Mouse (Mus musculus): Measurements from ENCODE around the gene Atxn7l3.

Atxn7l3 gene

DNA sequence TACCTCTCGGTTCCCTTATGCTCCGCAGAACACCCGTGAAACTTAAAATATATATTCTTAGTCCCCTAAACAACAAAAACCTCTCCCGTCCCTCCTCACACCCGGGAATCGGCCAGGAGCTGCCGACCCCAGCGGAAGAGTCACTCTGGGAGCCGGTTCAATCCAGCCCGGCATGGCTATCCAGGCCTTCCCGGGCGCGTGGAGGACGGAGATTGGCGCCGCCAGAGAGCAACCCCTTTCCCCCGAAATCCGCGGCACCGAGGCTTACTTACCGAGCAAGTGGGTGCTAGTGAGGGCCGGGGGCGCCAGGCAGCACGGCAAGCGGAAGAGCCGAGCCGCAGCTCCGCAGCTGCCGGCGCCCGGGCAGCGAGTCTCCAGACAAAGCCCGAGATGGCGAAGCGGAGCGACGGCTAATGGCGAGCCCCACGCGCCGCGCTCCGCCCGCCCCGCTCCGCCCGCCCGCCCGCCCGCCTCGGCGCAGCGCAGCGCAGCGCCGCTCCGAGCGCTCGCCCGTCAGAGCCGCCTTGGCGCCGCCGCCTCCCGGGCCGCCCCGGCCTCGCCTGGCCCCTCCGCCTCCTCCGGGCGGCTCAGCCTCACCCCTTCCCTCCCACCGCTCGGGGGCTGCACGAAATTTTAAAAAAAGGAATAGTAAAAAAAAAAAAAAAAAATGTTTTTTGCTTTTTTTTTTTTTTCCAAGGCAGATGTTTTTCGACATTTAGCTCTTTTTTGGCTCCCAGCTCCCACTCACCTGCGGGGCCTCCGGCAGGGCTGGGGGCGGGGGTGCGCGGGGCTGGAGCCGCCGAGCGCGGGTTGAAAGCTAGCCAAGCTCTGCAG lies 22.4 kb upstream of the Atxn7l3 start:
- peak; percentile 57 for DNase-seq (ENCODE audit: low spot score)

- peak; percentile 53 for DNase-seq (ENCODE audit: low spot score)
Measured at GRCm38 (mm10) chr11:102317901-102318575, 21.6 kb upstream of the Atxn7l3 start.

- no peak for DNase-seq (ENCODE audit: low spot score)
Measured at GRCm38 (mm10) chr11:102317298-102317900, 21.0 kb upstream of the Atxn7l3 start.

DNA sequence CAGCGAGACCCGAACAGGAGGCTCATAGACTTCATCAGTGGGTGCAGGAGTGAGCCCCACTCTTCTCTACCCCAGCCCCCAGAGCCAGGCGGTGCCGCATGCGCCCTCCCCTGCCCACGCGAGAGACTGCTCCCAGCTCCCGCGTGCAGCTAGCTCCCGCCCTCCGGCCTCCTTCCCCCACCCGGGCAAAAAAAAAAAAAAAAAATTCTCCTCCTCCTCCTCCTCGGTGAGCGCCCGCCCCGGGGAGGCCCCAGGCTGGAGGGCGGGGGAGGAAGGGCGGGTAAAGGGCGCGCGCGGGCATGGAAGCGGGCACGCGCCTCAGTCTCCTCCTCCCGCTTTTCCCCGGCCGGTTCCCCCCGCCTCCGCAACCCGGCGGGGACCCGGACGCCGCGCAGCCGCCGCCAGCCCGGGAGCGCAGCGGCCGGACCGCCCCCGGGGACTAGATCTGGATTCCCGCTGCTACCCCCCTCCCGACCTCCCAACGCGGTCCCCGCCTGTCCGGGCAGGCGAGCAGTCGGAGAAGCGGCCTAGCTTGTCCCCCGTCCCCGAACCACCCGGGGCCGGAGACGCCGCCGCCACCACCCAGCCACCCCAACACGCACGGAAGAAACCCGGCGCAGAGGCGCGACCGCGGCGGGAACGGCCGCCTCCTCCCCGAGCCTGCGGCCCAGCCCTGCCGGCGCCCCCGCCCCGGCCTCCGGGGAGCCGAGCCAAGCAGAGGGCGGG lies 20.3 kb upstream of the Atxn7l3 start:
- DNase-seq (ENCODE audit: low spot score), result peak; percentile 93

DNA sequence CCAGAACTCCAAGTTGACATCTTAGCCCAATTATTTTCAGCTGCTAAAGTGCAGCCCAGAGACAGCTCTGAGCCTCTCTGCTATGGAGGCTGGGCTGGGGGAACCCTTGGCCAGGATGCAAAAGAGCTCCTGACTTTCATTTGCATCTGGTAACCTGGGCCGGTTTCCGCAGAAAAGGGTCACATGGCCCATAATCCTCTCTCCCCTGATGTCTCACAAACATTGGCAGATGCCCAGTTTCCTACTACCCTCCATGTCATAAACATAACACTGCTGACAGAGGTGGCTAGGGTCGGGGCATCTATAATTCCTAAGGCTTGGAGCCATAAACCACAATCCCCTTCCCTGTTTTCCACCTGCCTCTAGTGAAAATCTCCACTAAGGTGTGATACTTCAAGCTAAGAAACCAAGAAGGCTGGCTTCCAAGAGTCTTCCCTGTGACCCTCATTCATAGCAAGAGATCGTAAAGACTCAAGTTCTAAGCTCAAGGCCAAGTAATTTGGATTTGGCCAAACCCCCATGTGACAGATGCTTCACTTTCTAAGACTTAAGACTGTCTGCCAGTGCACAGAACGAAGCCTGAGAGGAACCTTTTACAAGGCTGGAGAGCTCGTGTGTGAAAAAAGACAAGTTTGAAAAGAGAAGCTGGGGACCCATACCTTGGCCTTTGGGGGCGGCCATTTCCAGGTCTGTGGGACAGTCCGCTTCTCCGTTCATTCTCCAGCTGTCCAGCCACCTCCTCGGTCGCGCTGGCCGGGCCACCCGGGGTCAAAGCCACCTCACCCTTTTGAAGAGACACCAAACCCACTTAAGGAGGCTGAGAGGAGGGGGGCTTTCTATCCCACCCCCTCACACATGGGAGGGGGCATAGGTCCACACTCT lies 19.5 kb upstream of the Atxn7l3 start:
- DNase-seq (ENCODE audit: low spot score), result no peak

DNA sequence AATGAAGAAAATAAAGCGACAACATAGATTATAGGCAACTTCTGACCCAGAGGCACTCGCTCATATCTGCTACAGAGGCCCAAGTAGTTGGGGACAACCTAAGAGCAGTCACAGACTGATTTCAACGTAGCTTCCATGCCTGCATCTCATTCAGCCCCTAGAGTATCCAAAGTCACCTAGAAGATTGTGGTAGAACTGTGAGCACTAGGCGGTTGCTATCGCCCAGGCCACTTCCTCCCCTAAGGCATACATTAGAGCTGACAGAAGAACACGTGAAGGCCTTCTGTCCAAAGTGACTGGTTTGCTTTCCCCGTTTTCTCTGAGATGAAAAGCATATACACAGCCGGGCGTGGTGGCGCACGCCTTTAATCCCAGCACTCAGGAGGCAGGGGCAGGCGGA lies 17.9 kb upstream of the Atxn7l3 start:
- no peak for DNase-seq (ENCODE audit: low spot score)

- DNase-seq (ENCODE audit: low spot score), result no peak
Measured at GRCm38 (mm10) chr11:102312586-102312985, 16.2 kb upstream of the Atxn7l3 start.

DNA sequence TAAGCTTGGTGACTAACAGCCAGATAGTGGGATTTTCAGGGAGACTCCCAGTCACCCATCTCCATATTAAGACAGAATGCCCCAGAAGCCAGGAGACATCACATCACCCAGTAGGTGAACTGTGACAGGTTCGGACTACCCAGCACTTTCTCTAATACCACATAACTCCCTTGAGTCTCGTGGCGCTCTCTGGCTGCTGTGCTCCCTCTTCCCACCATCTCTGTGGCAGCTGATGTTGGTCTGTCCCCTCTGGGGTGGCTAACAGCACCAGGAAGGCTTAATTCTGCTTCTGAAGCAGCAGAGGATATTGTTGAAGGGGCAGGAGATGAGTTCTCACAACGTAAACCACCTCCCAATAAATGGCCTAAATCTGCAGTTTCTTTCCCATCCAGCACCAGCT lies 15.5 kb upstream of the Atxn7l3 start:
- DNase-seq (ENCODE audit: low spot score), result no peak

DNA sequence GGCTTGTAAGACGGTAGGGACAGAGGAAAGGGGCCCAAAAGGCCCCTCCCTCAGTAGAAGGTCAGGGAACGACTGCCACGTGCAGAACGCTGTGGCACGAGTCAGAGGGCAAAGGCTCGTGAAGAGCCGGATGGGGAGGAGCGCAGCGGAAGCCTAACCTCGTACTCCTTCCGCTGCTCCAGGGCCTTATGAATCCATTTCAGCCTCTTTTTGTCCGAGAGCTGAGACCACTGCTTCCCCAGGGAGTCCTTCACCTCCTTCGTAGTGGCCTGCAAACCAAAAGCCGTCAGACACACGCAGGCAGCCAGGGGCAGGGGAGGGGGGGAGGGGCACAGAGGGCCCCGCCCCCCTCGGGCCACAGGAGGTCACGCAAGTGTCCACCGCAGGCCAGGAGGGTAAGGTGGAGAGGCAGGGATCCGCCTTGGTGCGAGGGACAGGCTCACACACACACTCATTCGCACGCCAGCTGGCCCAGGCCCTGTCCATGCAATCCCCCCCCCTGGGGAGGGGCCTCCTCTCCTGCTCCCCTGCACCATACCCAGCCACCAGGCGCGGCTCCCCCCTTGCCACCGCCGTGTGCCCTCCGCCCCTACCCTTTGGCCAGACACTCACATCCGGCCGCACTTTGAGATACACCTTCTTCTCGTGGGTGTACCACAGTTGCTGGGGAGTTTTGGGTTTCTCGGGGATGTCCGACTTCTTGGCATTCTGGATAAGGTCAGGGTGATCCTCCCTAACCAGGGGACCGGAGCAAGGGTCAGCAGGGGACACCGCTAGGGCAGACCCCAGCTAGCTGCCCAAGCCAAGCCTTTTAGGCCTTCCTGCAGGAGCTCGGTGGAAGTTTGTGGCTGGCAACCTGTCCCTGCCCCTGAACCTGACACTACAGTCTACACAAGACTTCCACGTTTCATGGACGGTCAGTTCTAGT lies 14.6 kb upstream of the Atxn7l3 start:
- no peak for DNase-seq (ENCODE audit: low spot score)

DNA sequence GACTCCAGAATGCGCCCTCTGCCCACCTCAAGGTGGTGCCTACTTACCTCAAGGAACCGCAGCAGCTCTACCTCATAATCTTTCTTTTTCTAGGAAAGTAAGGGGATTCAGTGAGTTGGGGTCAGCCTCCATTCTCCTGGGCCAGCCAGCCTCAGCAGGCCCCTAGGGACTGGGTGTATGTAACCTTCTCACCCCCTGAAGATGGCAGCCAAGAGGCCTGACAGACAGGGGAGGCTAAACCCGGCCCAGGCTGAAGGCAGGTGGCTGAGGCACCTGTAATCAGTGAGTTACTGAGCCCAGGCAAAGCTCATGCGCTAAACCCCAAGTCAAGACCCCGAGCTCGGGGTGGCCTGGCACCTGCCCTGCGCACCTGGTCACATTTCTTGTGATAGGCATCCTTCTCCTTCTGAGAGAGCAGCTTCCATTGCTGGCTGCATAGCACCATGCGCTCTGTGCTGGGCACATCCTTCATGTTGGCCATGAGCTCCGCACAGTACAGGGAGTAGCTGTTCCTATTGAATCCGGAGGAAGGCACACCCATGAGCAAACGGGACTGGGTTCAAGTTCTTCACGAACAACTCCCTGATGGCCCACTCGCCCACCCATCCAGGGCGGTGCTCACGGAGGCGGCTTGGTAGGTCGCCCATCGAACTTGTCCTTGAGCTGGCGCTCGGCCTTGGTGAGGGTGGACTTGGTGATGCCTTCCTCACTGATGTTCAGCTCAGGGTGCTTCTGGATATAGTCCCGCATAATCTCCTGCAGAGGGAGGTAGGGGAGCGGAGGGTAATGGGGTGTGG lies 13.6 kb upstream of the Atxn7l3 start:
- no peak for DNase-seq (ENCODE audit: low spot score)

DNA sequence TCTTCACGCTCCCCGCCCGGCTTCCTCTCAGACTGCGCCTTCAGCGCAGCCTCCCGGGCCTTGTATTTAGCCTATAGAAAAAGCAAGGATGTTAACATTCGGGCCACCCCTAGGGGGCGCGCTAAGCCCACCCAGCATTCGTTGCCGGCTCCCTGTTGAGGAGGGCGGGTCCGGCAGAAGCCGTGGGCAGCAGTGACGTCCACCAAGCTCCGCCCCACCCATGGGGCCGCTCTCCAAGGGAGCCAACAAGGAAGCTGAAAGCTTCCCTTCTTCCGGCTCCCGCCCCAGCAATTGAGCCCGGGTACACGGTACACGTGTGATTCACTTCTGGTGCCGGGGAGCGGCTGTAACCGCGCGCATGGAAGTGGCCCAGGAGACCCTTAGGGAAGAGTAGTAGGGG lies 12.5 kb upstream of the Atxn7l3 start:
- DNase-seq (ENCODE audit: low spot score), result peak; percentile 98

DNA sequence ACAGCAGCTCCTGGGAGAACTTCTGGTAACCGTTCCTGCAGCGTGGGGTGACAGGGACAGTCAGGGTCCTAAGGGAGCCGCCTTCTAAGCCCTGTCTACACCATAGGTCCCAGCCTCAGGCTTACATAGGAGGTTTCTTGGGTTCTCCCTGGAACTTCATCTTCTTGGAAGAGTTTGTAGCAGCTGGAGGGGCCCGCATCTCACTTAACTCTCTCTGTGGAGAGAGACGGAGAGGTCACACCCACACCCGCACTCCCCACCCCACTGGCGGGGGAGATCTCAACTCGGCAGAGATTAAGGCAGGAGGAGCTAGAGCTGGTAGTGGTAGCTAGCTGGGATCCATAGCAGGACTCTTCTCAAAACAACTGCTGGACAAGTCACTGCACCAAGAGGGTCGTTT lies 11.7 kb upstream of the Atxn7l3 start:
- DNase-seq (ENCODE audit: low spot score), result no peak

DNA sequence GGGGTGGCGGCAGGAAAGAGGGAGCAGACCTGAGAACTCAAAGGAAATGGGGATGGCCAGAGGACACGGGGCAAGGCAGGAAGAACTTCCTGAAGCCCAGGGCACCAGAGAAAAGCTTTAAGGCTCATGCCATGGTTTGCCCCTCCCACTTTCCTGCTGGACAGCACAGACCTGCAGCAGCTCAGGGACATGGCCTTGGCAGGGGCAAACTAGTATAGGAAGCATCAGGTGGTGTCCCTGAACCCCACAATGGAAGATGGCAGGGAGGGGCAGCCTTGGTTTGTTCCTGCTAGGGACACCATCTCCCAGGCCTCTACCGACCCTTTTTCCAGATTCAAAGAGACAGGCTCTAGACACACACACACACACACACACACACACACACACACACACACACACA lies 8.9 kb upstream of the Atxn7l3 start:
- DNase-seq (ENCODE audit: low spot score), result no peak

- DNase-seq (ENCODE audit: low spot score), result no peak
Measured at GRCm38 (mm10) chr11:102304141-102304540, 7.7 kb upstream of the Atxn7l3 start.

- peak; percentile 86 for DNase-seq (ENCODE audit: low spot score)
Measured at GRCm38 (mm10) chr11:102299839-102300238, 3.4 kb upstream of the Atxn7l3 start.

GRCm38 (mm10) chr11:102297577-102298556 lies 1.4 kb upstream of the Atxn7l3 start:
- DNase-seq (ENCODE audit: low spot score), result no peak

- no peak for DNase-seq (ENCODE audit: low spot score)
Measured at GRCm38 (mm10) chr11:102295598-102296471, 596 bp downstream of the Atxn7l3 start.

Data from c-Kit-positive CD71-positive TER-119-positive erythroid progenitor cells, embryonic 14.5 days (primary cell).